Mouse (Mus musculus): ENCODE measurements at regions not wholly inside any gene's neighbourhood (a gene's known extent, or its start where the extent isn't known, plus 50 kb on each side); places are given as distances from the start of the nearest gene placed in this dataset.
A peak's percentile ranks its signal among the peaks of the same experiment; 100 is the strongest.
"Not testable (repeated sequence)": the region's sequence is repeated elsewhere in the genome, so short reads cannot be mapped to it uniquely, and the experiment has no call there.

GRCm38 (mm10) chr15:75379867-75380266 is 111.6 kb downstream of the Ly6f start:
- TF ChIP-seq EP300 (IDR thresholded peaks at IDR 0.05; ENCODE audit: low read depth) (no peak), CTCF (IDR thresholded peaks at IDR 0.05; ENCODE audit: low read depth) (peak; percentile 15; the same call in 1 of the 2 replicates)
- Histone ChIP-seq H3K27me3 (ENCODE audit: control insufficient read depth, insufficient read depth, low read length) (no peaks in the 10 kb centered on the region), H3K9me3 (ENCODE audit: control insufficient read depth, low read length) (no peaks in the 10 kb centered on the region), H3K36me3 (replicated peaks; ENCODE audit: control insufficient read depth, insufficient read depth, low read depth) (no peaks in the 10 kb centered on the region), H3K4me2 (ENCODE audit: low read depth) (no peak overlapping the region), H3K9ac (replicated peaks) (no peak overlapping the region), H3K4me1 (replicated peaks; ENCODE audit: control insufficient read depth in 2 of 2, insufficient read depth in 2 of 2, low read length in 1 of 2) (no peaks in the 10 kb centered on the region), H3K4me3 (ENCODE audit: insufficient read depth in 1 of 2, low read depth in 2 of 2, low read length in 2 of 2) (no peak overlapping the region), H3K27ac (no peak overlapping the region)
- 30% methylated on average over 1 of the region's 1 CpGs for WGBS (ENCODE audit: insufficient replicate concordance)
- DNase-seq (ENCODE audit: low read depth in 3 of 3, low spot score in 3 of 3), result no peak
- ATAC-seq (ENCODE audit: insufficient read depth), result no peak

GRCm38 (mm10) chr15:75382191-75382950 is 114.2 kb downstream of the Ly6f start:
- WGBS (ENCODE audit: insufficient replicate concordance), result 59% methylated on average over 5 of the region's 5 CpGs
- TF ChIP-seq EP300 (IDR thresholded peaks at IDR 0.05; ENCODE audit: low read depth) (no peak), CTCF (IDR thresholded peaks at IDR 0.05; ENCODE audit: low read depth) (no peak)

GRCm38 (mm10) chr15:75392924-75393464 is 124.8 kb downstream of the Ly6f start:
- not testable (repeated sequence) for H3K27ac ChIP-seq; H3K9me3 ChIP-seq (ENCODE audit: control insufficient read depth, low read length); H3K27me3 ChIP-seq (ENCODE audit: control insufficient read depth, insufficient read depth, low read length); ATAC-seq (ENCODE audit: insufficient read depth); H3K36me3 ChIP-seq (replicated peaks; ENCODE audit: control insufficient read depth, insufficient read depth, low read depth); H3K4me1 ChIP-seq (replicated peaks; ENCODE audit: control insufficient read depth in 2 of 2, insufficient read depth in 2 of 2, low read length in 1 of 2); H3K4me3 ChIP-seq (ENCODE audit: insufficient read depth in 1 of 2, low read depth in 2 of 2, low read length in 2 of 2); H3K4me2 ChIP-seq (ENCODE audit: low read depth); H3K9ac ChIP-seq (replicated peaks)
- DNase-seq (ENCODE audit: low read depth in 3 of 3, low spot score in 3 of 3), result peak in 1 of 3 experiments; percentile 20
- 46% methylated on average over 7 of the region's 7 CpGs for WGBS (ENCODE audit: insufficient replicate concordance)

More at GRCm38 (mm10) chr15:75382191-75382950, 114.2 kb downstream of the Ly6f start:
- Histone ChIP-seq H3K4me1 (replicated peaks; ENCODE audit: control insufficient read depth in 2 of 2, insufficient read depth in 2 of 2, low read length in 1 of 2) (no peaks in the 10 kb centered on the region), H3K27me3 (ENCODE audit: control insufficient read depth, insufficient read depth, low read length) (no peaks in the 10 kb centered on the region), H3K36me3 (replicated peaks; ENCODE audit: control insufficient read depth, insufficient read depth, low read depth) (no peaks in the 10 kb centered on the region), H3K4me3 (ENCODE audit: insufficient read depth in 1 of 2, low read depth in 2 of 2, low read length in 2 of 2) (no peak overlapping the region), H3K27ac (no peak overlapping the region), H3K9ac (replicated peaks) (no peak overlapping the region), H3K4me2 (ENCODE audit: low read depth) (no peak overlapping the region), H3K9me3 (ENCODE audit: control insufficient read depth, low read length) (no peaks in the 10 kb centered on the region)
- DNase-seq (ENCODE audit: low read depth in 3 of 3, low spot score in 3 of 3) (no peak), ATAC-seq (ENCODE audit: insufficient read depth) (no peak)

DNA sequence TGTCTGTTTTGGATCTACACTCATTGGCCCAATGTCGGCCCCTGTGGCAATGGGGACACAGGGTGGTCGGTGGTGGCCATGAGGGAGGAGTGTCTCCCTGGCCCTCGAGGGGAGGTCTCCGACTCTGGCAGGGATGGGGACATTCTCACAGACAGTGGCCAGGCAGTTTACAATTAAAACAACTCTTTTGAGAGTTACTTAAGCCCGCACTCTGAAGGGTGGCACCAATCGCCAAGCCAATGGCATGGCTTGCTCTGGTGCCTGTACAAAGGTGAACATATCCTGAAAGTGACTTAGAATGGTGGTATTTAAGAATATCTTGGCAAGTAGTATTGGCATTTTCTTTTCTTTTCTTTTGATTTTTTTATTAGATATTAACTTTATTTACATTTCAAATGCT is 129.1 kb downstream of the Ly6f start:
- Histone ChIP-seq H3K4me1 (replicated peaks; ENCODE audit: control insufficient read depth in 2 of 2, insufficient read depth in 2 of 2, low read length in 1 of 2) (no peaks in the 10 kb centered on the region; a peak in 1 of 4 replicates), H3K4me2 (ENCODE audit: low read depth) (no peak overlapping the region), H3K27me3 (ENCODE audit: control insufficient read depth, insufficient read depth, low read length) (no peaks in the 10 kb centered on the region), H3K9ac (replicated peaks) (no peak overlapping the region), H3K27ac (no peak overlapping the region), H3K4me3 (ENCODE audit: insufficient read depth in 1 of 2, low read depth in 2 of 2, low read length in 2 of 2) (no peak overlapping the region), H3K9me3 (ENCODE audit: control insufficient read depth, low read length) (no peaks in the 10 kb centered on the region), H3K36me3 (replicated peaks; ENCODE audit: control insufficient read depth, insufficient read depth, low read depth) (no peaks in the 10 kb centered on the region)
- 60% methylated on average over 6 of the region's 6 CpGs for WGBS (ENCODE audit: insufficient replicate concordance)
- no peak for ATAC-seq (ENCODE audit: insufficient read depth)
- TF ChIP-seq CTCF (IDR thresholded peaks at IDR 0.05; ENCODE audit: low read depth), result no peak
- TF ChIP-seq EP300 (IDR thresholded peaks at IDR 0.05; ENCODE audit: low read depth), result no peak
- no peak for DNase-seq (ENCODE audit: low read depth in 3 of 3, low spot score in 3 of 3)

Measured in liver, embryonic 14.5 days (tissue).